Mouse (Mus musculus): Measurements from ENCODE around the gene Cybc1.

GRCm38 (mm10) chr11:121199851-121200250 is 29.3 kb downstream of the Cybc1 start:
- no peak for TF ChIP-seq POLR2A (IDR thresholded peaks at IDR 0.05; ENCODE audit: control insufficient read depth, extremely low read depth, insufficient read depth, low read length, poor library complexity)
- no peak for TF ChIP-seq CTCF (IDR thresholded peaks at IDR 0.05; ENCODE audit: borderline replicate concordance, control insufficient read depth, extremely low read depth, insufficient read depth, low read length, poor library complexity)

Measured in thymus, adult 2 months (tissue).